Mouse (Mus musculus): ENCODE measurements around the gene Mfsd6.

DNA sequence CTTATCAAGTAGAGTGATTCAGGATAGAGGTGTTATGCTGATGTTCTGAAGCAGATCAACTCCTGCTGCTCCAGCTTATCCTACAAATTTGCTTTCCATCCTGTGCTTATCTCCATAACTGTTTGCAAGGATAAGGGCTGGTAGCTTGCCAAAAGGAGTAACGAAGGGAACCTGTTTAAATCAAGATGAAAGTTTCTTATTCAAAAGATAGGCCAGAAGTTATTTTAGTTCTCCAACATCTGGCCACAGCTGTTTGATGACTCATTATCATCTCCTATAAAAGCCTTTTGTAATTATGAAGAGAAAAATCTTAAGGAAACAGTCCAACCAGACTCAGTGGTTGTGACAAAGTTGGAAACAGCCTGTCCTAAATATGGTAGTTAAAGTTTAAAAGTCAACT is 109.0 kb downstream of the Mfsd6 start:
- TF ChIP-seq POLR2A (IDR thresholded peaks at IDR 0.05; ENCODE audit: control insufficient read depth in 1 of 2, insufficient read depth in 1 of 2, low read depth in 1 of 2, low read length in 2 of 2, poor library complexity in 1 of 2) (no peak), UBTF (IDR thresholded peaks at IDR 0.05; ENCODE audit: borderline replicate concordance, insufficient read depth, low read depth, low read length) (no peak), MYC (IDR thresholded peaks at IDR 0.05; ENCODE audit: low read depth, low read length) (no peak), HCFC1 (IDR thresholded peaks at IDR 0.05; ENCODE audit: low read depth, low read length) (no peak), EP300 (IDR thresholded peaks at IDR 0.05; ENCODE audit: low read depth in 1 of 2, low read length in 2 of 2) (peak; percentile 82), MAFK (IDR thresholded peaks at IDR 0.05; ENCODE audit: borderline replicate concordance, low read depth, low read length) (no peak), CTCF (IDR thresholded peaks at IDR 0.05 in 2 of 3, conservative IDR thresholded peaks at IDR 0.05 in 1 of 3; ENCODE audit: control insufficient read depth in 1 of 3, insufficient read depth in 1 of 3, low read depth in 2 of 3, low read length in 3 of 3, poor library complexity in 1 of 3, severe bottlenecking in 1 of 3) (no peak), TCF12 (IDR thresholded peaks at IDR 0.05; ENCODE audit: low read depth, low read length) (peak; percentile 84), GATA1 (IDR thresholded peaks at IDR 0.05; ENCODE audit: low read depth, low read length) (peak; percentile 89), SIN3A (IDR thresholded peaks at IDR 0.05; ENCODE audit: low read length) (0 out of 2 replicates have a peak, but pooled peaks have one; percentile 36), E2F4 (IDR thresholded peaks at IDR 0.05; ENCODE audit: borderline replicate concordance, low read depth, low read length) (no peak), CHD2 (IDR thresholded peaks at IDR 0.05; ENCODE audit: low read length) (no peak), ZKSCAN1 (IDR thresholded peaks at IDR 0.05; ENCODE audit: low read depth, low read length) (no peak), NRF1 (IDR thresholded peaks at IDR 0.05; ENCODE audit: insufficient read depth, low read depth, low read length, poor library complexity, severe bottlenecking) (no peak)
